Mouse (Mus musculus): Measurements from ENCODE around the gene Agap2. TPM values are rescaled to one million over a fixed set of nuclear protein-coding genes. Genes with fewer than 3 reads are reported as not detected.

Agap2 gene
- polyA plus RNA-seq, 1 experiment: 5.2 TPM

DNA sequence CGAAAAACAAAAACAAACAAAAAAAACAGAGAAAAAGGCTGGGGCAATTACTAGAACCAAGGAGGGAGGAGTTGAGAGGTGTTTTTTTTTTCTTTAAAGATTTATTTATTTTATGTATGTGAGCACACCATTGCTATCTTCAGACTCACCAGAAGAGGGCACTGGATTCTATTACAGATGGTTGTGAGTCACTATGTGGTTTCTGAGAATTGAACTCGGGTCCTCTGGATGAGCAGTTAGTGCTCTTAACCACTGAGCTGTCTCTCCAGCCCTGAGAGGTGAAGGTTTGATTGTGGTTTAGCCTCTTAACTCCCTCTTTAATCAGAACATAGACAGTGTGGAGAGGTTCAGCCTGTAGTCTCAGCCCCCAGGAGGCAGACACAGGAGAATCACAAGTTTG, 40.0 kb downstream of the Agap2 start:
- 63% methylated on average over 2 of the region's 2 CpGs for WGBS
- TF ChIP-seq CTCF (IDR thresholded peaks at IDR 0.05; ENCODE audit: insufficient read depth, low read length): no peak
- TF ChIP-seq POLR2A (IDR thresholded peaks at IDR 0.05; ENCODE audit: borderline replicate concordance, extremely low read depth, low read depth, low read length): no peak
- no peak for DNase-seq
- no peak overlapping the region for H3K4me3 ChIP-seq (replicated peaks; ENCODE audit: extremely low read depth, low read depth, low read length)
- H3K4me1 ChIP-seq (ENCODE audit: control insufficient read depth, insufficient read depth, low read length): no peaks in the 10 kb centered on the region; the same call in 1 of the 2 replicates

DNA sequence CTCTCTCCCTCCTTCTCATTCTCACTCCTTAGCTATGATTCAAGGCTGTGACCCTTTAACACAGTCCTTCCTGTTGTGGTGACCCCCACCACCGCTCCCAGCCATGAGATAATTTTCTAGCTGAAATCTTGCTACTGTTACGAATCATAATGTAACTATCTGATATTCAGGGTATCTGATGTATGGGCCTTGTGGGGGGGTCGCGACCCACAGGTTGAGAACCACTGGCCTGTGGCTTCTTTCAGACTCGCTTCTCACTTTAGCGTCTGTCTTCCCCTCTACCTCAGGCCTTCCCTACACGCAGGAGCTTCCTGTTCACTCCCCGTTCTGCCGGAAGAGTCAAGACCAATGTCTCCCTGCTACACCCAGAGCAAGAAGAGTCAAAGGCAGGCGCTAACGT, 43.4 kb downstream of the Agap2 start:
- 89% methylated on average over 11 of the region's 11 CpGs for WGBS
- TF ChIP-seq CTCF (IDR thresholded peaks at IDR 0.05; ENCODE audit: insufficient read depth, low read length) (no peak), POLR2A (IDR thresholded peaks at IDR 0.05; ENCODE audit: borderline replicate concordance, extremely low read depth, low read depth, low read length) (no peak)
- DNase-seq: no peak
- H3K4me3 ChIP-seq (replicated peaks; ENCODE audit: extremely low read depth, low read depth, low read length): no peak overlapping the region
- peaks cover 10% of the 10 kb centered on the region; the same call in 1 of the 2 replicates for H3K4me1 ChIP-seq (ENCODE audit: control insufficient read depth, insufficient read depth, low read length)

DNA sequence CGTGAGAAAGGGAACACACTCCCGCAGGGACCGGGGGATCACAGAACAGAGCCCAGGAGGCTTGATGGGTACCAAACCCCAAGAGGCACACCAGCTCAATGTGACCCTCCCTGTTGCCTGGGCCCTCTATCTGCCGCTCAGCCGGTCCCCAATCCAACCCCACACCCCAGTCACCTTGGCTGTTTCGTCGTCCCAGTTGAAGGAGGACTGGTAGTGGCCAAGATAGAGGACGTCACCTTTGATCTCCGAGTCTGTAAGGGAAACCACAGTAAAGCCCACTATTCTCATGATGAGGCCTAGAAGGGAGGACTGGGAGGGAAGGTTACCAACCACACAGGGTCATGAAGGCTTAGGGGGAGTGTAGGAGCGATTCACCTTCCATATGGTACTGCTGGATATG, 44.1 kb downstream of the Agap2 start:
- 92% methylated on average over 10 of the region's 10 CpGs for WGBS
- Histone ChIP-seq H3K4me3 (replicated peaks; ENCODE audit: extremely low read depth, low read depth, low read length) (no peak overlapping the region), H3K4me1 (ENCODE audit: control insufficient read depth, insufficient read depth, low read length) (peaks cover 10% of the 10 kb centered on the region; the same call in 1 of the 2 replicates)
- no peak for DNase-seq
- no peak for TF ChIP-seq POLR2A (IDR thresholded peaks at IDR 0.05; ENCODE audit: borderline replicate concordance, extremely low read depth, low read depth, low read length)
- no peak for TF ChIP-seq CTCF (IDR thresholded peaks at IDR 0.05; ENCODE audit: insufficient read depth, low read length)

DNA sequence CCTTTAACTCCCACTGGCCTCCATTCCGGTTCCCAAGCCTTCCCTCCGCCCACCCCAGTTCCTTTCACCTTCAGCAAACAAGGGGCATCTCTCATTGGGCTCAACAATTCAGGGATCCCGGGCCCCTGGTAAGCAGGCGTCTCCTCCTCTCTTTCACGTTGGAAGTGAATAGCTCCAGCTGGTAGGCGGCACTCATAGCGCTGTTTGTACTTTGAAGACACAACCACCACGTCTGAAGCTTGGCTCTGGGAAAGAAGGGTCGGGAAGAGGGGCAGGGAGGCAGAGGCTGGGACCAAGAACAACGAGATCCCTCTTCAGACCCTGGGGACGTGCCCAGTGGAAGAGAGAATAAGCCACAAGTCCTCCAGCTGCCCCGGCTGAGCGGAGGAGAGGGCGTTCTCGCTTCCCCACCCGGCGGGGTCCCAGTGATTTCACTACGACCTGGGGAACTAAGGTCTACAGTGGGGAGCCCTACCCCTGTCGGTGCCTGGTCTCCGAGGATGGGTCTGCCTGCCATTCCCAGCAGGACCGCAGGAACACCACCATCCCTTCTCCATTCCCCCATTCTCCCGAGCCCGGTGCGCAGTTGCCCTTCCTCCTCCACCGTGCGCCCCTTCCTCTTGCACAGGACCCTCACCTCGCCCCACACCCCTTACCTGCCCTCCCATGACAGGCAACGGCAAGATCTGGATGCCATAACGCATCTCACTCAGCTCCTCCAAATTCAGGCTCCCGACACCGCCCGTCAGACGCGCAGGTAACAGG, 45.4 kb downstream of the Agap2 start:
- TF ChIP-seq CTCF (IDR thresholded peaks at IDR 0.05; ENCODE audit: insufficient read depth, low read length) (no peak), POLR2A (IDR thresholded peaks at IDR 0.05; ENCODE audit: borderline replicate concordance, extremely low read depth, low read depth, low read length) (no peak)
- DNase-seq: no peak
- peaks cover 10% of the 10 kb centered on the region; the same call in 1 of the 2 replicates for H3K4me1 ChIP-seq (ENCODE audit: control insufficient read depth, insufficient read depth, low read length)
- H3K4me3 ChIP-seq (replicated peaks; ENCODE audit: extremely low read depth, low read depth, low read length): peak overlapping the region; percentile 92
- WGBS: 2% methylated on average over 34 of the region's 34 CpGs

DNA sequence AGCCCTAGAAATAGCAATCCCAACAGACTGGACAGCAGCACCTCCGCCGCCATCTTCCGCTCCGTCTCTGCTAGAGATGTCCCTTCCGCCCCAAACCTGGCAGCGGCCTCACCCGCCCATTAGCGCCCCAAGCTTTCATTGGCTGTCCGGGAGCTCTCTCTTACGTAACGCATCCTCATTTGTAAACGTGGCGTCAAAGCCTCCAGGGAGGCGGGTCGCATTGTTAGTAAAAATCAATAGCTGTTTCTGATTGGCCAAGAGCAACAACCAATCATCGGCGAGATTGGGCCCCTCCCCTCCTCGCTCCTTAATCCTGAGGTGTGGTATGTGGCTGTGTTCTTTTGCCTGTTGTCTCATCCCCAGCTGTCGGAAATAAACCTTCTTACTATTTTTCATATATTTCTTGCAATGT, 46.0 kb downstream of the Agap2 start, which contains the start of gene Os9:
Gene Os9 (minus strand): TSS at position 66 of the 412 bp plus-strand sequence.
- DNase-seq: peak; percentile 95
- WGBS: under 1% methylated on average over 19 of the region's 19 CpGs

DNA sequence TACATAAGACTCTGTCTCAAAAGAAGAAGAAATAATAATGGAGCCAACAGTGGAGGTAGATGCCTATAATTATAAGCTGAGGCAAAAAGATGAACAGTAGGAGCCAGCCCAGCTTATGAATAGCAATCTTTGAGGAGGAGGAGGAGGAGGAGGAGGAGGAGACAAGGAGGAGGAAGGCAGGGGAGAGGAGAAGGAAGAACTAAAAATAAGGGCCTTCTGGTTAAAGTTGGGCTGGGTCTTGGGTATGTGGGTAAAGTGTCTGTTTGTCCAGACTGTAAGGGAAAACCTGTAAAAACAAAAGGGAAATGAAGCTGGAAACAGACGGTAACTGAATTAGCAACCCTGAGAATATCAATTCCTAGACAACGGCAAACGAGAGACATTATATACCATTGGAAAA, 46.9 kb downstream of the Agap2 start:
- 88% methylated on average over 3 of the region's 3 CpGs for WGBS
- H3K4me3 ChIP-seq (replicated peaks; ENCODE audit: extremely low read depth, low read depth, low read length): no peak overlapping the region

More for the DNA sequence above, 46.0 kb downstream of the Agap2 start, which contains the start of gene Os9:
- peaks cover 10% of the 10 kb centered on the region; the same call in 1 of the 2 replicates for H3K4me1 ChIP-seq (ENCODE audit: control insufficient read depth, insufficient read depth, low read length)
- no peak for TF ChIP-seq CTCF (IDR thresholded peaks at IDR 0.05; ENCODE audit: insufficient read depth, low read length)
- TF ChIP-seq POLR2A (IDR thresholded peaks at IDR 0.05; ENCODE audit: borderline replicate concordance, extremely low read depth, low read depth, low read length): peak; percentile 94
- peak within 1 kb of the TSS; percentile 92 for H3K4me3 ChIP-seq (replicated peaks; ENCODE audit: extremely low read depth, low read depth, low read length)

DNA sequence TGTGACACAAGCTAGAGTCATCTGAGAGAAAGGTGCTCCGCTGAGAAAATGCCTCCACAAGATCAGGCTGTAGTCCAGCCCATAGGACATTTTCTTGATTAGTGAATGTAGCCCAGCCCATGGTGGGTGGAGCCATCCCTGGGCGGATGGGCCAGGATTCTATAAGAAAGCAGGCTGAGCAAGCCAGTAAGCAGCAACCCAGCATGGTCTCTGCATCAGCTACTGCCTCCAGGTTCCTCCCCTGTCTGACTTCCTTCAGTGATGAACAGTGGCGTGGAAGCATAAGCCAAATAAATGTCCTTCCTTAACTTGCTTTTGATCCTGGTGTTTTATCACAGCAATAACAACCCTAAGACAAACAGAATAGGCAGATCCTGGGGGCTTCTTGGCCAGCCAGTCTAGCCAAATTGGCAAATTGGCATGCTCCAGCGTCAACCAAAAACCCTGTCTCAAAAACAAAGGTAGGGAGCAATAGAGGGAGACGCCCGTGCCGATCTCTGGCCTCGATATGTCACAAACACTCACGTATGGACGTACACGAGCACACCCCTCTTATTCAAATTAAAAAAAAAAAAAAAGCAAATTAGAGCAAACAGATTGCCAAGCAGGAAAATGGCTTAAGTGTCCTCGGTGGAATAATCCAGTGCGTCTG, 47.8 kb downstream of the Agap2 start:
- Histone ChIP-seq H3K4me3 (replicated peaks; ENCODE audit: extremely low read depth, low read depth, low read length) (peak overlapping the region; percentile 31), H3K4me1 (ENCODE audit: control insufficient read depth, insufficient read depth, low read length) (peaks cover 10% of the 10 kb centered on the region; the same call in 1 of the 2 replicates)
- TF ChIP-seq POLR2A (IDR thresholded peaks at IDR 0.05; ENCODE audit: borderline replicate concordance, extremely low read depth, low read depth, low read length): peak; percentile 39; the same call in 1 of the 2 replicates
- no peak for TF ChIP-seq CTCF (IDR thresholded peaks at IDR 0.05; ENCODE audit: insufficient read depth, low read length)
- no peak for DNase-seq
- WGBS: 15% methylated on average over 13 of the region's 13 CpGs

More for the DNA sequence above, 46.9 kb downstream of the Agap2 start:
- no peak for TF ChIP-seq CTCF (IDR thresholded peaks at IDR 0.05; ENCODE audit: insufficient read depth, low read length)
- H3K4me1 ChIP-seq (ENCODE audit: control insufficient read depth, insufficient read depth, low read length): peaks cover 10% of the 10 kb centered on the region; the same call in 1 of the 2 replicates
- DNase-seq: no peak

DNA sequence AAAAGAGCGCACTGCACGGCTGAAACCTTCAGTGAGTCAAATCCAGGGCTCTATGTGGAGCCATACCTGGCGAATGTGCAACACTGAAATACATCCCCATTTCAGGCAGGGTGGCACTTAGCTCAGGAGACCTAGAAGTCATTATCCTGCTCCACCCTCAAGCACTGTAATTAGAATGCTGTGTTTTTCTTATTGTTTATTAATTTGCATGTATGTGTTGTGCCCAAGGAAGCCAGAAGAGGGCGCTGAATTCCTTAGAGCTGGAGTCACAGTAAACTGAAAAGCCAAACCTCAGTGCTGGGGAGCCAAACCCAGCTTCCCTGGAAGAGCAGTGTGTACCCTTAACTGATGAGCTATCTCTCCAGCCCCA, 48.3 kb downstream of the Agap2 start:
- peak overlapping the region; percentile 31 for H3K4me3 ChIP-seq (replicated peaks; ENCODE audit: extremely low read depth, low read depth, low read length)
- WGBS: 15% methylated on average over 4 of the region's 4 CpGs
- H3K4me1 ChIP-seq (ENCODE audit: control insufficient read depth, insufficient read depth, low read length): peaks cover 10% of the 10 kb centered on the region; the same call in 1 of the 2 replicates
- DNase-seq: peak; percentile 56
- no peak for TF ChIP-seq POLR2A (IDR thresholded peaks at IDR 0.05; ENCODE audit: borderline replicate concordance, extremely low read depth, low read depth, low read length)
- peak; percentile 39 for TF ChIP-seq CTCF (IDR thresholded peaks at IDR 0.05; ENCODE audit: insufficient read depth, low read length)

DNA sequence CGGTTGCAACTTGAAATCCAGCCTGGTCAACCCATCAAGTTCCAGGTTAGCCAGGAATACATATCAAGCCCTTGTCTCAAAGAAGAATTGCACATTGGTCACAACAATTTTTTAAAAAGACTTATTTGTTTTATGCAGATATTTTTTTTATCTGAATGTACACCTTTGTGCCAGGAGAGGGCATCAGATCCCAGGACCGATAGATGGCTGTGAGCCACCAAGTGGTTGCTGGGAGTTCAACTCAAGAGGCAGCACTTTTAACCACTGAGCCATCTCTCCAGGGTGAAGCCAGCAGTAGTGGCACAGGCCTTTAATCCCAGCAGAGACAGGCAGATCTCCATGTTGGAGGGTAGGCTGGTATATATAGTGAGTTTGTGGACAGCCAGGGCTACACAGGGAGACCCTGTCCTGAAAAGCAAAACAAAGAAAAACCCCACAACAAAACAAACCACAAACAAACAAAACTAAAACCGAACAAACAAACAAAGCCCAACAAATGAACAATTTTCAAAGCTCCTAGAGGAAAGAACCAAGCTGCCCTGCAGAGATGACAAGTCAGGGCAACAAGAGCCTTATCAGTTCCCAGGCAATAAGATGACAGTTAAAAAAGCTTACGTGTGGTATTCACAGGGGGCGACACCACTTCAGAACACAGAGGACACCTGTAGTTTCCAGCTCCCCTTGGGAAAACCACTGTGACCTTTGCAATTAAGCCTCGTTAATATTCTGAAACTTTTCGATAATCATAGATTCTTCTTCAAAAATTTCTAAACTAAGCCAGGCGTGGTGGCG, 50.3 kb downstream of the Agap2 start:
- no peak for DNase-seq
- peaks cover 7% of the 10 kb centered on the region; the same call in 1 of the 2 replicates for H3K4me1 ChIP-seq (ENCODE audit: control insufficient read depth, insufficient read depth, low read length)
- H3K4me3 ChIP-seq (replicated peaks; ENCODE audit: extremely low read depth, low read depth, low read length): no peak overlapping the region
- TF ChIP-seq POLR2A (IDR thresholded peaks at IDR 0.05; ENCODE audit: borderline replicate concordance, extremely low read depth, low read depth, low read length): no peak
- peak; percentile 66 for TF ChIP-seq CTCF (IDR thresholded peaks at IDR 0.05; ENCODE audit: insufficient read depth, low read length)
- WGBS: 74% methylated on average over 9 of the region's 9 CpGs

Data from lung, adult 2 months (tissue).